Mouse (Mus musculus): ENCODE measurements at regions not wholly inside any gene's neighbourhood (a gene's known extent, or its start where the extent isn't known, plus 50 kb on each side); places are given as distances from the start of the nearest gene placed in this dataset.
"Not testable (repeated sequence)": the region's sequence is repeated elsewhere in the genome, so short reads cannot be mapped to it uniquely, and the experiment has no call there.

DNA sequence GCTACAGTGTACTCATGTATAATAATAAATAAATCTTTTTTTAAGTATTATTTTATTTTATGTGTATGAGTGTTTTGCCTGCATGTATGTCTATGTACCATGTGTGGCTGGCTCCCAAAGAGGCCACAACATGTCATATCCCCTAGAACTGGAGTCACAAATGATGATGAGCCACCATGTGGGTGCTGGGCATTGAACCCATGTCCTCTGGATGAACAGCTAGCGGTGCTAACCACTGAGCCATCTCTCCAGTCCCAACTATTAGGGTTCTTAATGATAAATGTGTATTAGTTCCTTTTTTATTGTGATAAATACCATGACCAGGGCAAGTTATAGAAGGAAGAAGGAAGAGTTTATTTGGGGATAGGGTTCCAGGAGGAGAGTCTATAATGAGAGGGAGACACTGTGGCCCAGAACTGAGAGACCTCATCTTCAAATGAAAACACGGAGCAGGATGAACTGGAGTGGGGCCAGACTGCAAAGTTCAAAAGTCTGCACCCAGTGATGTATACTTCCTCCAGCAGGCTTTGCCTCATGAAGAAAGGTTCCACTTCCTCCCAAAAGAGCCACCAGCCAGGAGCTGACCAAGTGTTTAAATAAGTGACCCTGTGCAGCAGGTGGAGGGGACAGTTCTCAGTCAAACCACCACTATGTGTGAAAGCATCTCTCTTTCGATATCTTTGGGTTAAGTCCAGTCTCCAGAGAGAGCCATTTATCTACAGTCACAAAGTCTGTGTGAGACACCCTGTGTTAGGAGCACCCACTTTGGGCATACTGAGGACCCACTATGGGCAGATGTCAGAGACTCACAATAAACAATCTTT lies 69.8 kb upstream of the Cpsf6 start:
- peak in 1 of 2 experiments; percentile 22 for DNase-seq (ENCODE audit: low spot score in 2 of 2)

DNA sequence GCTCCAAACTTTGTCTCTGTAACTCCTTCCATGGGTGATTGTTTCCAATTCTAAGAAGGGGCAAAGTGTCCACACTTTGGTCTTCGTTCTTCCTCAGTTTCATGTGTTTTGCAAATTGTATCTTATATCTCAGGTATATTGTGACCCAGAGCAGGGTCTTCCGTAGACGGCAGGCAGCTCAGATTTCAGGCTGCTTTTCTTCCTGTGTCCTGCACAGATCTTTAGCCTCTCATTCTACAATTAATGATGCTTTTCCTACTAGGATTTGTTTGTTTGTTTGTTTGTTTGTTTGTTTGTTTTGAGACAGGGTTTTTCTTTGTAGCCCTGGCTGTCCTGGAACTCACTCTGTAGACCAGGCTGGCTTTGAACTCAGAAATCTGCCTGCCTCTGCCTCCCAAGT lies 69.0 kb upstream of the Cpsf6 start:
- DNase-seq (ENCODE audit: low spot score in 2 of 2) = not testable (repeated sequence)

DNA sequence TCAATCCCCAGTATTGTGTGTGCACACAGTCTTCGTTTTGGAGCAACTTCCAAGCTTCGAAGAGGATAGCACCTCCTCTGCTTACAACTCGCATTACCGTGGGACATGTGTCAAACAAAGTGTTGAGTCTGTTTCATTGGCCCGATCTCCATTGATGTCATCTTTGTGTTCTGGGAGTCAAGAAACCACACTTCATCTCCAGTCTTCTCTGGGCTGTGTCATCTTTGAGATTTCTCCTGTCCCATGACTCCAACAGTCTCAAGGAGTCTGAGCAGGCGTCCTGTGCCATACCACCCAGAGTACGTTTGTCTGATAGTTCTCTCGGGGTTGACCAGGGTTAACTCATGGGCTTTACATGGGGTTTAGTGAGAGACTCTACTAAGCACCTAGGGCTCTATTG lies 67.8 kb upstream of the Cpsf6 start:
- no peak for DNase-seq (ENCODE audit: low spot score in 2 of 2)

DNA sequence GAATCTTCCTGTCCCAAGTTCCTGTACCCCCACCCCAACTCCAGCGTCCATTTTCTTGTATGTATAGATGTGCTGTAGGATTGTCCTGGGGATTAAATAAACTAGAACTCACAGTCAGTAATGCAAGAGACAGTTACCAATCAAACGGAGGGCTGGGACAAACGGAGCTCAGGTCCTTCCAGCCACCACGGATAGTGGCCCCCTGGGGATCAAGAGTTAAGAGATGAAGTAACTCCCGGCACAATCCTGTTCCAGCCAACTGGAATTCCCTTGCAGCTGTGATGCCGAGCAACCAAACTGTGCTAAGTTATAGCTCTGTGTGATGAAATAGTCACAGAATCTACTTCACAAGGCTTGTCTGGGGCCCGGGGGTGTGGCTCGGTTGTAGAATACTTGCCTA lies 67.4 kb upstream of the Cpsf6 start:
- DNase-seq (ENCODE audit: low spot score in 2 of 2) = no peak

- no peak for DNase-seq (ENCODE audit: low spot score in 2 of 2)
Observed at GRCm38 (mm10) chr10:117446776-117447175, 67.0 kb upstream of the Cpsf6 start.

GRCm38 (mm10) chr10:117445801-117446490 lies 66.1 kb upstream of the Cpsf6 start:
- DNase-seq (ENCODE audit: low spot score in 2 of 2) = no peak

GRCm38 (mm10) chr10:117445181-117445790 lies 65.5 kb upstream of the Cpsf6 start:
- no peak for DNase-seq (ENCODE audit: low spot score in 2 of 2)

GRCm38 (mm10) chr10:117444761-117445160 lies 64.9 kb upstream of the Cpsf6 start:
- no peak for DNase-seq (ENCODE audit: low spot score in 2 of 2)

DNA sequence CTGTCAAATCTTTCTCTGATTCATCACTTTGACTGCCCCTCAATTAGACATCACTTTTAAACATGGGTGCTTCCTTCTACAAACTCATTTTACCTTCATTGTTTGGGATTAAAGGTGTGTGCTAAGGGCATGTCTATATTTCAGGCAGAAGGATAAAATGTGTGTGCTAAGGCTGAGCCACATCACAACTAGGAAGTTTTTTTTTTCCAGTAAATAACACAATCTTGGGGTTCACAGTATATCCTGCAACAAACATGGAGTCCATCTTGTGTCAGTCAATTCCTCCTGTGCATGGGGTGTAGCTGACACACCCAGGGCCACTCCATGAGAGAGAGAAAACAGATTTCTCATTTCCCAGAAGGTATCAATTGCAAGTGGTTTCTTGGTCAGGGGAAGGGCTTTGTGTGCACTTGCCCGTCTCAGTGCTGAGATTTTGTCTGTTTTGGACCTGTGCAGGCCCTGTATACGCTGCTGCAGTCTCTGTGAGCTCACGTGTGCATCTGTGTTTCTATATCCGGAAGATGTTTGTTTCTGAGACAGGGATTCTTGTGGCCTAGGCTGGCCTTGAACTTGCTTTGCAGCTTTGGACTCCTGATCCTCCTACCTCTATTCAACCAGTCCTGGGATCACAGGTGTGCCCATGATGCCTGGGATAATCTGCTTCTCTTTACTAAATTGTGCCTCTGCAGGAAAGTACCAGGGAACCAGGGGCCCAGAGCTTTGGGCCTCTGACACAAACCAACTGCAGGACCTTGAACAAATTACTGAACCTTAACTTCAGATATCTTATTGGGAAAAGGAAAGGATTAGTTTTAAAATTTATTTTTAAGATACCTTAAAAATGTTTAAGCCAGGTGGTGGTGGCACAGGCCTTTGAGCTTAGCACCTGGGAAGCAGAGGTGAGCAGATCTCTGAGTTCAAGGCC lies 63.9 kb upstream of the Cpsf6 start:
- no peak for DNase-seq (ENCODE audit: low spot score in 2 of 2)

DNA sequence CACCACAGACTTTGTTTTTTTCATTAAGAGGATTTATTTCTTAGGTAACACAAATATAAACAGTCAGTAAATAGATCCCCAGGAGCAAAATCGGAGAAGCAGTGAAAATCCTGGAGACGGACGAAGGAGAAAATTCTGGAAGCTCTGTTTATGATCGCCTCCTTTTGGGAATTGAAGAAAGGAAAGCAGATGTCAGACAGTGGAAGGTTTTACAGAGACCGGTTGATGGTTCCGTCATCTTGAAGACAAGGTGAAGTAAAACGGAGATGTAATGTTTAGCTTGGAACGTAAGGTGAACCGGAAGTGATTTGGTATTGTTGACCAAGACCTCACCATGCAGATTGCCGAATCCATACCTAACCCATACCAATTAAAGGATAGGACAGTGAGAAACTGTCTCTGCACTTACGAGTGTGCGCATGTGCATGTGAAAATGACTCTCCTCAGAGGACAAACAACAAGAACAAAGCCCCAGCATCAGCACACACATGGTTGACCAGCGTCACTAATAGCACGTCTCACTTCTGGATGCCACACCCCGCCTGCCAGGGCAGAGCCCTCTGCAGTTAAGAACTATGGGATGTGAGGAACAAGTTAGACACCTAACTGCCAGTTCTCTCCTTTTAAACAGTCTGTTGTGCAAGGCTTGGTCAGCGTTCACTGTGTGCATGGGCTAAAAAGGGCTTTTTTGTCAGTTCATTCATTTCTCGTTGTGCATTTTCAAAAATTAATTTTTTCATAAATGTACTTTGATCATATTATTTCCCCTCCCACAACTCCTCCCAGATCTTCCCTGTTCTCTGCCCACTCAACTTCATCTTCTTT lies 62.4 kb upstream of the Cpsf6 start:
- no peak for DNase-seq (ENCODE audit: low spot score in 2 of 2)

DNA sequence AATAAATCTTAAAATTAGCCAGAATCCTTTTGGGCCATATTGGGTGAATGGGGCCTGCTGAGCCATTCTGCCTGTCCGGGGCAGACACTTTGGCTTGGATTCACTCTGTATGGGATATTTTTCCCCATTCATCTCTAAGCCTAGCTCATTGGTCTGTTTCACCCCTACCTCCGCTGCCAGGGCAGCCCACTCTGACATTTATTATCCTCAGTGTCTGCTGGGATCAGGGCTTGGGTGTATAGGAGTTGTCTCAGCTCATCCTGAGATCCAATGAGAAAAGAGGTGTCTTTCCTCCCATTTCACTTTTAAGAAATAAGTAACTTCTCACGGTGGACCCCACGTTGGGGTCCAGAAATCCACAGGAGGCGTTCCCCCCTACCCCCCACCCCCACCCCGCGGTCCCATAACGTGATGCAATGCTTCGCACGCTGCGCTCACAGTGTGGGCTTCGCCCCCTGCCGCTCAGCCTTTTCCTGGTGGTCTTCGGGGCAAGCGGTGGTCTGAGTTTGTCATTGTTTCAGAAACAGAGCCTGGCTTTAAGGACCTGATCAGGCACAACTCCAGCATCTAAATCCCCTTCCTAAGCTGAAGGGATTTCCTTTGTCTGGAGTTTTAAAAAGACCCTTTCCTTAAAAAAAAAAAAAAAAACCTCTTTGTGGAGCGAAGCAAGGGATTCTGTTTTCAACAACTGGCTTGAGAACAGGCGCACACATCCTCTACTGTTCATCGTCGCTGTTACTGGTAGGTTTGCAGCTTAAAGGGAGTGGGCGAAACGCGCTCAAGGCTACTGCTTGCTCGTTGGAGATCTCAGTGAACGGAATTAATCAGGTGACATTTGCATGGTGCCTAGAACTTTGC lies 61.5 kb upstream of the Cpsf6 start:
- DNase-seq (ENCODE audit: low spot score in 2 of 2) = no peak

- no peak for DNase-seq (ENCODE audit: low spot score in 2 of 2)
Observed at GRCm38 (mm10) chr10:117440225-117440976, 60.6 kb upstream of the Cpsf6 start.

- no peak for DNase-seq (ENCODE audit: low spot score in 2 of 2)
Observed at GRCm38 (mm10) chr10:117439206-117440110, 59.6 kb upstream of the Cpsf6 start.

GRCm38 (mm10) chr10:117438614-117439193 lies 58.9 kb upstream of the Cpsf6 start:
- no peak for DNase-seq (ENCODE audit: low spot score in 2 of 2)

- DNase-seq (ENCODE audit: low spot score in 2 of 2) = no peak
Observed at GRCm38 (mm10) chr10:117437970-117438369, 58.2 kb upstream of the Cpsf6 start.

- DNase-seq (ENCODE audit: low spot score in 2 of 2) = peak; percentile 42 to 70
Observed at GRCm38 (mm10) chr10:117436875-117437715, 57.3 kb upstream of the Cpsf6 start.

Measured in natural killer cell, adult 2 months (primary cell).